Mouse (Mus musculus): ENCODE data around the gene Sgsm1. TPM values are rescaled to one million over a fixed set of nuclear protein-coding genes. Genes with fewer than 3 reads are reported as not detected.
A peak's percentile ranks its signal among the peaks of the same experiment; 100 is the strongest.

Sgsm1 gene
- polyA plus RNA-seq, 1 experiment = 11.7 TPM

GRCm38 (mm10) chr5:113223888-113224287 is 86.7 kb downstream of the Sgsm1 start:
- Histone ChIP-seq H3K4me1 (ENCODE audit: control insufficient read depth, insufficient read depth, low read length) (peaks cover 3% of the 10 kb centered on the region), H3K4me3 (ENCODE audit: low read depth, low read length) (peak overlapping the region; percentile 39; the same call in 1 of the 2 replicates)
- TF ChIP-seq CTCF (IDR thresholded peaks at IDR 0.05; ENCODE audit: low read depth, low read length) (no peak), POLR2A (IDR thresholded peaks at IDR 0.05; ENCODE audit: insufficient read depth, low read length) (no peak), EP300 (IDR thresholded peaks at IDR 0.05; ENCODE audit: insufficient read depth, low read depth, low read length) (no peak)

GRCm38 (mm10) chr5:113221147-113221865 is 89.3 kb downstream of the Sgsm1 start, which contains the start of gene 2900026A02Rik:
Gene 2900026A02Rik, minus strand, starts transcription at chr5:113221236.
- no peaks in the 10 kb centered on the region for H3K9me3 ChIP-seq (replicated peaks; ENCODE audit: control insufficient read depth, insufficient read depth, low read length, poor library complexity, severe bottlenecking)
- no peaks in the 10 kb centered on the region for H3K27me3 ChIP-seq (ENCODE audit: control insufficient read depth, insufficient read depth, low read length, poor library complexity, severe bottlenecking)
- TF ChIP-seq CTCF (IDR thresholded peaks at IDR 0.05; ENCODE audit: low read depth, low read length) (peak; percentile 75), POLR2A (IDR thresholded peaks at IDR 0.05; ENCODE audit: insufficient read depth, low read length) (no peak)
- peaks cover 2% of the 10 kb centered on the region for H3K4me1 ChIP-seq (ENCODE audit: control insufficient read depth, insufficient read depth, low read length)
- H3K4me3 ChIP-seq (ENCODE audit: low read depth, low read length) = peak within 1 kb of the TSS; percentile 87
- H3K36me3 ChIP-seq (ENCODE audit: control insufficient read depth, insufficient read depth, low read length, poor library complexity, severe bottlenecking) = no peaks in the 10 kb centered on the region
- no peak within 1 kb of the TSS for H3K27ac ChIP-seq (ENCODE audit: insufficient read depth, low read length)
- peak within 1 kb of the TSS; percentile 83 for H3K9ac ChIP-seq (ENCODE audit: low read depth, poor library complexity, severe bottlenecking)

More at GRCm38 (mm10) chr5:113223888-113224287, 86.7 kb downstream of the Sgsm1 start:
- Histone ChIP-seq H3K9me3 (replicated peaks; ENCODE audit: control insufficient read depth, insufficient read depth, low read length, poor library complexity, severe bottlenecking) (no peaks in the 10 kb centered on the region), H3K27ac (ENCODE audit: insufficient read depth, low read length) (no peak overlapping the region), H3K27me3 (ENCODE audit: control insufficient read depth, insufficient read depth, low read length, poor library complexity, severe bottlenecking) (no peaks in the 10 kb centered on the region), H3K36me3 (ENCODE audit: control insufficient read depth, insufficient read depth, low read length, poor library complexity, severe bottlenecking) (no peaks in the 10 kb centered on the region), H3K9ac (ENCODE audit: low read depth, poor library complexity, severe bottlenecking) (no peak overlapping the region)

- Histone ChIP-seq H3K9me3 (replicated peaks; ENCODE audit: control insufficient read depth, insufficient read depth, low read length, poor library complexity, severe bottlenecking) (no peaks in the 10 kb centered on the region), H3K4me1 (ENCODE audit: control insufficient read depth, insufficient read depth, low read length) (peaks cover 2% of the 10 kb centered on the region), H3K27ac (ENCODE audit: insufficient read depth, low read length) (no peak overlapping the region), H3K4me3 (ENCODE audit: low read depth, low read length) (peak overlapping the region; percentile 87), H3K36me3 (ENCODE audit: control insufficient read depth, insufficient read depth, low read length, poor library complexity, severe bottlenecking) (no peaks in the 10 kb centered on the region), H3K9ac (ENCODE audit: low read depth, poor library complexity, severe bottlenecking) (peak overlapping the region; percentile 83), H3K27me3 (ENCODE audit: control insufficient read depth, insufficient read depth, low read length, poor library complexity, severe bottlenecking) (no peaks in the 10 kb centered on the region)
- no peak for TF ChIP-seq POLR2A (IDR thresholded peaks at IDR 0.05; ENCODE audit: insufficient read depth, low read length)
- no peak for TF ChIP-seq CTCF (IDR thresholded peaks at IDR 0.05; ENCODE audit: low read depth, low read length)
- no peak for TF ChIP-seq EP300 (IDR thresholded peaks at IDR 0.05; ENCODE audit: insufficient read depth, low read depth, low read length)
These were observed 90.0 kb downstream of the Sgsm1 start for GRCm38 (mm10) chr5:113220383-113221146.

GRCm38 (mm10) chr5:113219876-113220275 is 90.7 kb downstream of the Sgsm1 start:
- Histone ChIP-seq H3K4me1 (ENCODE audit: control insufficient read depth, insufficient read depth, low read length) (peaks cover 2% of the 10 kb centered on the region), H3K27me3 (ENCODE audit: control insufficient read depth, insufficient read depth, low read length, poor library complexity, severe bottlenecking) (no peaks in the 10 kb centered on the region), H3K4me3 (ENCODE audit: low read depth, low read length) (no peak overlapping the region), H3K9me3 (replicated peaks; ENCODE audit: control insufficient read depth, insufficient read depth, low read length, poor library complexity, severe bottlenecking) (no peaks in the 10 kb centered on the region), H3K9ac (ENCODE audit: low read depth, poor library complexity, severe bottlenecking) (0 out of 2 replicates have a peak overlapping the region, but pooled peaks have one; percentile 83), H3K36me3 (ENCODE audit: control insufficient read depth, insufficient read depth, low read length, poor library complexity, severe bottlenecking) (no peaks in the 10 kb centered on the region), H3K27ac (ENCODE audit: insufficient read depth, low read length) (no peak overlapping the region)
- TF ChIP-seq EP300 (IDR thresholded peaks at IDR 0.05; ENCODE audit: insufficient read depth, low read depth, low read length) = no peak
- no peak for TF ChIP-seq POLR2A (IDR thresholded peaks at IDR 0.05; ENCODE audit: insufficient read depth, low read length)
- no peak for TF ChIP-seq CTCF (IDR thresholded peaks at IDR 0.05; ENCODE audit: low read depth, low read length)

GRCm38 (mm10) chr5:113219450-113219849 is 91.1 kb downstream of the Sgsm1 start:
- no peak for TF ChIP-seq EP300 (IDR thresholded peaks at IDR 0.05; ENCODE audit: insufficient read depth, low read depth, low read length)
- Histone ChIP-seq H3K9ac (ENCODE audit: low read depth, poor library complexity, severe bottlenecking) (no peak overlapping the region), H3K27ac (ENCODE audit: insufficient read depth, low read length) (no peak overlapping the region), H3K4me1 (ENCODE audit: control insufficient read depth, insufficient read depth, low read length) (peaks cover 2% of the 10 kb centered on the region), H3K4me3 (ENCODE audit: low read depth, low read length) (no peak overlapping the region), H3K36me3 (ENCODE audit: control insufficient read depth, insufficient read depth, low read length, poor library complexity, severe bottlenecking) (no peaks in the 10 kb centered on the region), H3K27me3 (ENCODE audit: control insufficient read depth, insufficient read depth, low read length, poor library complexity, severe bottlenecking) (no peaks in the 10 kb centered on the region), H3K9me3 (replicated peaks; ENCODE audit: control insufficient read depth, insufficient read depth, low read length, poor library complexity, severe bottlenecking) (no peaks in the 10 kb centered on the region)

Data from ES-Bruce4 (cell line).